Mouse (Mus musculus) adrenal gland, adult 2 months (tissue): ENCODE results near the gene Tmem38a. TPM values are rescaled to one million over a fixed set of nuclear protein-coding genes. Genes with fewer than 3 reads are reported as not detected.

ENCODE experiments used
- DNase-seq: peaks from one replicate; pipeline ENCODE4 v3.0.0; 2021
- microRNA-seq, 2 experiments: library from miRNA; unstranded; fragments of <30 nt; microRNA quantifications; one replicate each; pipeline ENCODE4 v1.2.0; 2021
- polyA plus RNA-seq: library from polyadenylated mRNA; depleted of rRNA; stranded (reverse); fragments of >200 nt; gene quantifications from 2 replicates; pipeline ENCODE4 v1.2.3, GENCODE M21; 2012; rRNA removed
- total RNA-seq, 2 experiments: library from RNA; stranded (reverse); gene quantifications; 2 replicates each; pipeline ENCODE4 v1.2.3; 2021

Gene Tmem38a
- total and polyA plus RNA-seq, 3 experiments, result 6.4 to 10.9 (median 7.8) TPM

- DNase-seq, result peak; percentile 66
Observed at GRCm38 (mm10) chr8:72583056-72583771, 11.4 kb downstream of the Tmem38a start.

GRCm38 (mm10) chr8:72584390-72584789 is 12.5 kb downstream of the Tmem38a start:
- no peak for DNase-seq

GRCm38 (mm10) chr8:72587806-72588205 is 16.0 kb downstream of the Tmem38a start:
- DNase-seq, result no peak

- no peak for DNase-seq
Observed at GRCm38 (mm10) chr8:72588865-72589264, 17.0 kb downstream of the Tmem38a start.

GRCm38 (mm10) chr8:72589286-72589685 is 17.4 kb downstream of the Tmem38a start:
- no peak for DNase-seq

GRCm38 (mm10) chr8:72590198-72590597 is 18.3 kb downstream of the Tmem38a start:
- no peak for DNase-seq

Small RNA genes lying within 50 kb of the gene (microRNA-seq; reads per million reads assigned to microRNA genes)
- 0 reads per million in 2 experiments for gene Gm28019

Other genes with a start within 250 kb of the Tmem38a start
- gene Eps15l1, start 150.6 kb upstream of the Tmem38a start, total RNA-seq, result 10 to 100 TPM; 38.2 to 59.8 TPM
- gene Eps15l1, start 150.6 kb upstream of the Tmem38a start, polyA plus RNA-seq, result 23.0 and 25.2 TPM in 2 replicates
- 1 to 10 TPM; 3.9 TPM for gene Calr3, start 128.2 kb upstream of the Tmem38a start, total RNA-seq
- 0.17 and 0.41 TPM in 2 replicates for gene Calr3, start 128.2 kb upstream of the Tmem38a start, polyA plus RNA-seq
- gene 1700030K09Rik, start 128.2 kb upstream of the Tmem38a start, total RNA-seq, result 1 to 10 TPM; 9.6 to 10.0 TPM
- gene 1700030K09Rik, start 128.2 kb upstream of the Tmem38a start, polyA plus RNA-seq, result 5.9 and 6.1 TPM in 2 replicates
- 10 to 100 TPM; 66.3 to 71.0 TPM for gene Cherp, start 96.8 kb upstream of the Tmem38a start, total RNA-seq
- gene Cherp, start 96.8 kb upstream of the Tmem38a start, polyA plus RNA-seq, result 63.8 and 77.3 TPM in 2 replicates
- 10 to 100 TPM; 34.4 to 49.8 TPM for gene Slc35e1, start 79.4 kb upstream of the Tmem38a start, total RNA-seq
- 69.7 and 80.0 TPM in 2 replicates for gene Slc35e1, start 79.4 kb upstream of the Tmem38a start, polyA plus RNA-seq
- gene Med26, start 23.8 kb upstream of the Tmem38a start, total RNA-seq, result 1 to 10 TPM; 8.6 to 9.5 TPM
- gene Med26, start 23.8 kb upstream of the Tmem38a start, polyA plus RNA-seq, result 16.4 and 17.1 TPM in 2 replicates
- 100 to 1,000 TPM; 102 to 142 TPM for gene Smim7, start 967 bp upstream of the Tmem38a start, total RNA-seq
- gene Smim7, start 967 bp upstream of the Tmem38a start, polyA plus RNA-seq, result 27.7 and 31.6 TPM in 2 replicates
- gene Nwd1, start 74.7 kb downstream of the Tmem38a start, total RNA-seq, result under 1 TPM; 0.14 to 0.28 TPM
- gene Nwd1, start 74.7 kb downstream of the Tmem38a start, polyA plus RNA-seq, result 0.06 and 0.13 TPM in 2 replicates
- gene Sin3b, start 151.2 kb downstream of the Tmem38a start, total RNA-seq, result 100 to 1,000 TPM; 123 to 245 TPM
- 174 and 270 TPM in 2 replicates for gene Sin3b, start 151.2 kb downstream of the Tmem38a start, polyA plus RNA-seq
- gene F2rl3, start 189.8 kb downstream of the Tmem38a start, total RNA-seq, result 1 to 10 TPM; 1.1 to 2.1 TPM
- gene F2rl3, start 189.8 kb downstream of the Tmem38a start, polyA plus RNA-seq, result 10.2 and 13.4 TPM in 2 replicates